1 mouse cellular context compared by ENCODE assay signal in the genomic region with DNA sequence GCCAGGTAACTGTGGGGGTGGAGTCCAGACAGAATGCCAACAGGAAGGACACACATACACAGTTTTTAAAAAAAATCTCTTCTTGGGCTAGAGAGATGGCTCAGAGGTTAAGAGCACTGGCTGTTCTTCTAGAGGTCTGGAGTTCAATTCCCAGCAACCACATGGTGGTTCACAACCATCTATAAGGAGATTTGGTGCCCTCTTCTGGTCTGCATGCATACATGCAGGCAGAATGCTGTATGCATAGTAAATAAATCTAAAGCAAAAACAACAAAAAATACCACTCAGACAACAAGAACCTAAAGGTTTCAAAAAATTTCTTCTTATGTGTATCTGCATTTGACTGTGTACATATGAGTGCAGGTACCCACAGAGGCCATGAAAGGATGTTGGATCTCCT.
TF ChIP-seq lines count a peak whose summit lies in the region.

No protein-coding gene starts in this region.

TF ChIP-seq in MEL, 35 proteins besides CTCF, POLR2A, EP300 and RAD21:
- TF ChIP-seq POLR2AphosphoS5 (IDR thresholded peaks at IDR 0.05; ENCODE audit: borderline replicate concordance, low read depth, low read length) (no peak), GATA1 (IDR thresholded peaks at IDR 0.05; ENCODE audit: low read depth, low read length) (no peak), ZKSCAN1 (IDR thresholded peaks at IDR 0.05; ENCODE audit: low read depth, low read length) (no peak), POLR2AphosphoS2 (IDR thresholded peaks at IDR 0.05; ENCODE audit: low read length) (no peak), SMC3 (IDR thresholded peaks at IDR 0.05; ENCODE audit: low read depth, low read length) (0 out of 2 replicates have a peak, but pooled peaks have one; percentile 9), MYC (IDR thresholded peaks at IDR 0.05; ENCODE audit: low read depth, low read length) (peak; percentile 64; the same call in 1 of the 2 replicates), ZNF384 (IDR thresholded peaks at IDR 0.05; ENCODE audit: low read depth, low read length) (no peak), ZC3H11A (IDR thresholded peaks at IDR 0.05; ENCODE audit: low read depth, low read length) (0 out of 2 replicates have a peak, but pooled peaks have one; percentile 8), MAX (IDR thresholded peaks at IDR 0.05; ENCODE audit: low read length) (no peak), RCOR1 (IDR thresholded peaks at IDR 0.05; ENCODE audit: low read depth, low read length) (no peak), MEF2A (IDR thresholded peaks at IDR 0.05; ENCODE audit: extremely low read depth, insufficient replicate concordance, low read depth, low read length, poor library complexity, severe bottlenecking) (no peak), TBP (IDR thresholded peaks at IDR 0.05; ENCODE audit: low read depth, low read length) (no peak), SIN3A (IDR thresholded peaks at IDR 0.05; ENCODE audit: low read length) (no peak), KAT2A (conservative IDR thresholded peaks at IDR 0.05; ENCODE audit: low read depth, low read length) (no peak), UBTF (IDR thresholded peaks at IDR 0.05; ENCODE audit: borderline replicate concordance, insufficient read depth, low read depth, low read length) (no peak), MYB (IDR thresholded peaks at IDR 0.05; ENCODE audit: low read depth, low read length) (no peak), ZMIZ1 (IDR thresholded peaks at IDR 0.05; ENCODE audit: low read depth, low read length) (no peak), GABPA (IDR thresholded peaks at IDR 0.05; ENCODE audit: low read depth, low read length) (no peak), MAFK (IDR thresholded peaks at IDR 0.05; ENCODE audit: borderline replicate concordance, low read depth, low read length) (no peak), JUND (IDR thresholded peaks at IDR 0.05; ENCODE audit: low read depth, low read length) (no peak), NELFE (IDR thresholded peaks at IDR 0.05; ENCODE audit: low read depth, low read length) (no peak), NRF1 (IDR thresholded peaks at IDR 0.05; ENCODE audit: insufficient read depth, low read depth, low read length, poor library complexity, severe bottlenecking) (no peak)
